Mouse (Mus musculus): ENCODE results near the gene Cd200r2.

DNA sequence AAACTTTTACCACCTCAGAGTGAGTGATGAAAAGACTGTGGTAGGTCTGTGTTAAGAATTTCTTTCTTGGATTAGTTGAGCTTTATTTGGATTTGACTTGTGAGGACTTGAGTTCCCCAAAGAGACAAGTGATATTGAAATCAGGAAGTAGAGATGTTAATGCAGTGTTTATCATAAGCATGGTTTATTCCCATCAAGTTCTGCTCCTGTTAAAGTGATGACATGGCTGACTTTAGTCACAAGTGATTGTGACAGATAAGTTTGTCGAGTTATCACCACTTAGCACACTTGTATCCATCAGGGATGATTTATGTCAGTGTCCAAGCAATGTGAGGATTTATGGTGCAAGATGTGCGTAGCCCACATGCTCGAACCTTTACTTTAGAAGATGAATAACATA, 34.6 kb upstream of the Cd200r2 start:
- TF ChIP-seq CTCF (IDR thresholded peaks at IDR 0.05; ENCODE audit: borderline replicate concordance, control insufficient read depth, extremely low read depth, insufficient read depth, low read length, poor library complexity) (no peak), POLR2A (IDR thresholded peaks at IDR 0.05; ENCODE audit: control insufficient read depth, extremely low read depth, insufficient read depth, low read length, poor library complexity) (no peak)

Data from thymus, adult 2 months (tissue).